Mouse (Mus musculus) neural tube, embryonic 12.5 days (tissue): ENCODE data around the gene Ypel2. TPM values are rescaled to one million over a fixed set of nuclear protein-coding genes. Genes with fewer than 3 reads are reported as not detected.

Experiments used
- ATAC-seq: fragments of 200-750 bp; cut with Nextera tagmentation; 2 replicates; pipeline ENCODE4 v1.8.0; 2017; ENCODE audit warnings: low read depth, mild to moderate bottlenecking, moderate TSS enrichment, moderate library complexity; ENCODE audit not compliant: low FRiP score
- H3K27ac ChIP-seq: fragments of 300-500 bp; sonication (generic); 2 replicates; pipeline ENCODE4 v1.5.1; 2016
- H3K27me3 ChIP-seq: fragments of 300-500 bp; sonication (generic); replicated peaks from 2 replicates; pipeline ENCODE4 v1.6.1; 2016; ENCODE audit warnings: mild to moderate bottlenecking
- H3K36me3 ChIP-seq: fragments of 300-500 bp; sonication (generic); 2 replicates; pipeline ENCODE4 v1.6.1; 2016; ENCODE audit warnings: mild to moderate bottlenecking
- H3K4me1 ChIP-seq: fragments of 300-500 bp; sonication (generic); 2 replicates; pipeline ENCODE4 v1.6.1; 2016
- H3K4me2 ChIP-seq: fragments of 300-500 bp; sonication (generic); replicated peaks from 2 replicates; pipeline ENCODE4 v1.6.1; 2016; ENCODE audit warnings: mild to moderate bottlenecking
- H3K4me3 ChIP-seq: fragments of 300-500 bp; sonication (generic); 2 replicates; pipeline ENCODE4 v1.5.1; 2016
- H3K9ac ChIP-seq: fragments of 300-500 bp; sonication (generic); 2 replicates; pipeline ENCODE4 v1.6.1; 2016; ENCODE audit warnings: mild to moderate bottlenecking
- H3K9me3 ChIP-seq: fragments of 300-500 bp; sonication (generic); 2 replicates; pipeline ENCODE4 v1.6.1; 2016; ENCODE audit warnings: mild to moderate bottlenecking
- WGBS: fragments of 180-500 bp; shearing (Covaris S2); methylation state at CpG from one replicate; pipeline ENCODE4 v1.1.7; 2016; 5-methylcytosine and 5-hydroxymethylcytosine counted together
- polyA plus RNA-seq: library from polyadenylated mRNA; unstranded; fragments of >200 nt; fragmentation: Nextera tagmentation; extraction: Ambion mirVana; gene quantifications from 2 replicates; pipeline ENCODE4 v1.2.1, GENCODE M21; 2016

Gene Ypel2
- polyA plus RNA-seq, 1 experiment from 2014 or later = 6.3 TPM

DNA sequence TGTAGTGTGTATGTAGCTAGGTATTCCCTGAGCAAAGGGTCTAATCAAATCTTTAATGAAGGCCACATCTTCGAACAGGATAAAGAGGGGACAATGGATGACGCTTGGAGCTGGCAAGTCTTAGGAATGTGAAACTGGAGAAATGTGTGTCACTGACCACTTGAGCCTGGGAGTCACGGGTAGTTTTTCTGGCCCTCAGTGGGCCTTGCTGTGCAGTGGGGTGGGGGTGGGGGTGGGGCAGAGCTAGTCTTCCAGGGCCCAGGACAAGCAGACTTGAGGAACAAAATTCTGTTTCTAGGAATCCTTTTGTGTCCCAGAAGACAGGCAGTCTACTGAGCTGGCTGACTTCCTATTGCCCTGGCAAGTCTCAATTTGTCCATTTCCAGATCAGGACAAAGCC is 55.0 kb downstream of the Ypel2 start:
- Histone ChIP-seq H3K36me3 (peaks cover 11% of the 10 kb centered on the region), H3K27me3 (no peaks in the 10 kb centered on the region), H3K4me1 (no peaks in the 10 kb centered on the region), H3K9me3 (no peaks in the 10 kb centered on the region), H3K4me3 (no peak overlapping the region), H3K9ac (no peak overlapping the region), H3K4me2 (no peak overlapping the region), H3K27ac (no peak overlapping the region)
- WGBS = 81% methylated on average over 3 of the region's 3 CpGs
- ATAC-seq = no peak

DNA sequence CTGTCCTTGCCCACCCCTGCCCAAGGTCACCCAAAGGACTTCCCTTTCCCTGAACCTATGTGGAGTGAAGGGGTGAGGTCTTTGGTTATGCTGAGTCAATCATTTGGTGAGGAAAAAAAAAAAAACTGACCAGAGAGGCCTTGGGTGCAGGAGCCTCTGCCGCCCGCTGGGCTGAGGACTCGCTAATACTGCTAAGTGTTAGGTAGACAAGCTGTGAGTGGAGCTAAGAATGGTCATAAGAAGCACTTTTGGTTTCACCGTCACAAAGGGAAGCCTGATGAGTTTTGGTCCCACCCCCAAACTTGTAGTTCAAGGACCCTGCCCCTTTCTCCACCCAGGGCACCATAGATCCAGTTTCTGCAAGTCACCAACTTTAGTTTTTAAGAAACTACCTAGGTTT is 55.4 kb downstream of the Ypel2 start:
- no peak overlapping the region for H3K27ac ChIP-seq
- no peaks in the 10 kb centered on the region for H3K4me1 ChIP-seq
- no peak overlapping the region for H3K9ac ChIP-seq
- WGBS = 88% methylated on average over 4 of the region's 4 CpGs
- H3K27me3 ChIP-seq = no peaks in the 10 kb centered on the region
- no peaks in the 10 kb centered on the region for H3K9me3 ChIP-seq
- H3K4me2 ChIP-seq = no peak overlapping the region
- no peak for ATAC-seq
- H3K4me3 ChIP-seq = no peak overlapping the region
- peaks cover 11% of the 10 kb centered on the region; the same call in 1 of the 2 replicates for H3K36me3 ChIP-seq

DNA sequence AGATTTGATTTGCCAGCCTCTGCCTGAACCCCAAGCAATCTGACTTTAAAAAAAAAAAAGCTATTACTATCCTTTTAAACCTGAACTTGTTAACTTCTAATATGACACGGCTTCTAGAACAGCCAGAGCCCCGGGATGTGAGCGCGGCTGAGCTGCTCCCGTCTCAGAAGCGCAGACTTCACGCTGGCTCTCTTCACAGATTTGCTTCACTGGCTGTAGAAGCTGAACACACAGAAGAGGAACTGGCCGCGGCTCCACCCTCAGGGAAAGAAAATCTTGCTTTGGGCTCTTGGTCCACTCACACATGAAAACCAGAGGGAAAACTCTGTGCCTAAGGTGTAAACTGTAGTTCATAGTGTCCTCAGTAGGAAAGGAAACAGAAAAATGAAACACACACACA is 56.6 kb downstream of the Ypel2 start:
- H3K27ac ChIP-seq = no peak overlapping the region
- no peaks in the 10 kb centered on the region for H3K27me3 ChIP-seq
- H3K4me2 ChIP-seq = no peak overlapping the region
- no peak overlapping the region for H3K4me3 ChIP-seq
- WGBS = 61% methylated on average over 9 of the region's 9 CpGs
- H3K9ac ChIP-seq = no peak overlapping the region
- no peaks in the 10 kb centered on the region for H3K4me1 ChIP-seq
- no peak for ATAC-seq
- no peaks in the 10 kb centered on the region for H3K9me3 ChIP-seq
- H3K36me3 ChIP-seq = peaks cover 11% of the 10 kb centered on the region; the same call in 1 of the 2 replicates

DNA sequence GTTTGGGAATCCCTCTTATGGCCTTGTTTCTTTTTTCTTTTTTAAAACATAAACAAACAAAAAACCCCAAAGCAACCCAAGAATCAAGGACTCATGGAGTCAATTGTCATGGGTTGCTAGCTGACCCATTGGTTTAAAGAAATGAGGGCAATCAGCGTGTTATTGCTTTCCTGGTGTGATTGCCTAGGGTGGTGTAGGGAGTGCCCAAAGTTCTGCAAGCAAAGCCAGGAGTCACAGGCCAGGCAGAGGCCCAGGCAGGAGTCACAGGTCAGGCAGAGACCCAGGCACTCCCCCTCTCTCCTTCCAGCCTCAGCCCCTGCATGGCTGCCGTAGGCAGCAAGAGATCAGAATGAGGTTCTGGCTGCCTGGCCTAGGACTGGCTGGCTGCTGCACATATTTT is 58.6 kb downstream of the Ypel2 start:
- 41% methylated on average over 2 of the region's 2 CpGs for WGBS
- no peaks in the 10 kb centered on the region for H3K36me3 ChIP-seq
- no peak for ATAC-seq
- no peaks in the 10 kb centered on the region for H3K27me3 ChIP-seq
- no peak overlapping the region for H3K4me2 ChIP-seq
- H3K4me1 ChIP-seq = no peaks in the 10 kb centered on the region
- no peaks in the 10 kb centered on the region for H3K9me3 ChIP-seq
- no peak overlapping the region for H3K27ac ChIP-seq
- no peak overlapping the region for H3K4me3 ChIP-seq
- H3K9ac ChIP-seq = no peak overlapping the region

DNA sequence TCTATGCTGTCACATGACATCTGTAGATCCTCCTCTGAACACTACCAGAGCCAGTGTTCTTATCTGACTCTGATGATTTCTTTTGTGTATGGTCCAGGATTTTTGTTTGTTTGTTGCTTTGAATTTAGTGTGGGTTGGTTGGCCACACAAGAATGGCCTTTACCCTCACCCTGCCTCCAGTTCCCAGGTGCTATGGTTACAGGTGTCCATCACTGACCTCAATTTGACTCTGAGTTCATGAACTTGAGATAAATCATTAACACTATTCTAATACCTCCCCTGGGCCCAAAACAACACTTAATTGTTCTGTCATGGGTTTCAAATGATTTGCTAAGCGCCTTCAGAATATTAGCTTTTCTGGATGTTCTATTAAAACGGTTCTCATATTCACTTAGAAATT is 61.3 kb downstream of the Ypel2 start:
- Histone ChIP-seq H3K4me2 (no peak overlapping the region), H3K27ac (no peak overlapping the region), H3K9me3 (no peaks in the 10 kb centered on the region), H3K4me3 (no peak overlapping the region), H3K27me3 (no peaks in the 10 kb centered on the region), H3K4me1 (no peaks in the 10 kb centered on the region), H3K36me3 (no peaks in the 10 kb centered on the region), H3K9ac (no peak overlapping the region)
- WGBS = 85% methylated on average over 2 of the region's 2 CpGs
- ATAC-seq = no peak

DNA sequence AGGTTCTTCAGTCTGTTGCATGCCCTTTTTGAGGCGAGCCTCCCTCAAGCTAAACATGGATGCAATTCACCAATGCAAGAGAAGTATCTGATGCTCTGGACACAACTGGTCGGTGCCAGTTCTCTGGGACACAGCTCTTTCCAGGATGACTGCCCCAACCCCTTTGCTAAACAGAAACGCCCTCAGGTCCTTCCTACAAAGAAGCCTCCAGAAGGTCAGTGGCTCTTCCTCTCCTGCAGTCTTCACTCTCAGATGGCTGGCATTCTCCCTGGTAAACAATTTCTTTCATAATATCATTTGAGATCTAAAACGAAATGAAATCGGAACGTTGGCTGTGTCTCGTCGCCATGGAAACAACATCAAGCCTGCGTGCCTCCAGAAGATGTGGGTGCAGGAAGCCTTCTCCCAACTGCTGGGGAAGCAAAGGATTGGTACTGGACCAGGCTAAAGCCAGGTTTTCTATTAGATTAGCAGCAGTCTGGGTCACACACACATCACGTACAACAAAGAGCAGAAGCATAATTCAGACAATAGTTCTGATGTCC is 62.8 kb downstream of the Ypel2 start:
- no peak overlapping the region for H3K4me3 ChIP-seq
- no peaks in the 10 kb centered on the region for H3K27me3 ChIP-seq
- H3K4me2 ChIP-seq = no peak overlapping the region
- 74% methylated on average over 10 of the region's 10 CpGs for WGBS
- no peak overlapping the region for H3K9ac ChIP-seq
- no peaks in the 10 kb centered on the region for H3K4me1 ChIP-seq
- H3K36me3 ChIP-seq = no peaks in the 10 kb centered on the region
- ATAC-seq = no peak
- H3K27ac ChIP-seq = no peak overlapping the region
- no peaks in the 10 kb centered on the region for H3K9me3 ChIP-seq

DNA sequence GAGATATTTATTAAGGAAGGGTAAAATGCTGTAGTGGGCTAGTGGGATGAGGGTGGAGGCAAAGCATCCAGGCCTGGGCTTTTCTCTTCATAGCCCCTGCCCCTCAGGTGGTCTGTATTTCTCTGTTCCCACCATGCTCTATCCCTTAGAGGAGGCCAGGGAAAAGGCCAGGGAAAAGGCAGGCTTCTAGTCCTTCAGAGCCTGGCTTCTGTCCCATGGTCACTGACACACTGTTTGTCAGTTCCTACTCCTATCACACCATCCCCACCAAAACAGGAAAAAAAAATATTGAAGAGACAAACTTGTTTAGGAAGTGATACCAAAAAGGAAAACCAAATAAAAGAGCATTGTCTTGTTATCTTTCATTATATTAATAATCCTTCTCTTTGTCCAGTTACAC is 63.5 kb downstream of the Ypel2 start:
- ATAC-seq = no peak
- Histone ChIP-seq H3K27me3 (no peaks in the 10 kb centered on the region), H3K4me2 (no peak overlapping the region), H3K4me3 (no peak overlapping the region), H3K4me1 (no peaks in the 10 kb centered on the region), H3K27ac (no peak overlapping the region), H3K9ac (no peak overlapping the region), H3K9me3 (no peaks in the 10 kb centered on the region), H3K36me3 (no peaks in the 10 kb centered on the region)

DNA sequence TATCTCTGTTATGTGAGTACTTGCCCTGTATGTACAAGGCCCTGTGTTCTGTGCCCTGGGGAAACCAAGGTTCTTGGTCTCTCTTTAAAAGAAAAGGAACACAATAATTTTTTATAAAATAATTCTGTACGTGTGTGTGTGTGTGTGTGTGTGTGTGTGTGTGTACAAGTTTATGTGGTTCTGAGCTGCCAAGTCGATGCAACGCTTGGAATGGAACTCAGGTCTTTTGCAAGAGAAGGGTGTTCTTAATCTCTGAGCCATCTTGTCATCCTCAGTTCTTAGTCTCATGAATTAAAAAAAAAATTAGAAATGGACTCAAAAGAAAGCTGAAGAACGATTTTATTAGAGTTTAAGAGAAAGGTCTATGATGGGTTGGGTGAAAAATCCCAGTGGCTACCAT is 64.0 kb downstream of the Ypel2 start:
- no peak overlapping the region for H3K27ac ChIP-seq
- H3K9ac ChIP-seq = no peak overlapping the region
- no peaks in the 10 kb centered on the region for H3K9me3 ChIP-seq
- H3K4me3 ChIP-seq = no peak overlapping the region
- no peak for ATAC-seq
- H3K4me1 ChIP-seq = no peaks in the 10 kb centered on the region
- H3K27me3 ChIP-seq = no peaks in the 10 kb centered on the region
- 82% methylated on average over 4 of the region's 4 CpGs for WGBS
- no peak overlapping the region for H3K4me2 ChIP-seq
- H3K36me3 ChIP-seq = no peaks in the 10 kb centered on the region

DNA sequence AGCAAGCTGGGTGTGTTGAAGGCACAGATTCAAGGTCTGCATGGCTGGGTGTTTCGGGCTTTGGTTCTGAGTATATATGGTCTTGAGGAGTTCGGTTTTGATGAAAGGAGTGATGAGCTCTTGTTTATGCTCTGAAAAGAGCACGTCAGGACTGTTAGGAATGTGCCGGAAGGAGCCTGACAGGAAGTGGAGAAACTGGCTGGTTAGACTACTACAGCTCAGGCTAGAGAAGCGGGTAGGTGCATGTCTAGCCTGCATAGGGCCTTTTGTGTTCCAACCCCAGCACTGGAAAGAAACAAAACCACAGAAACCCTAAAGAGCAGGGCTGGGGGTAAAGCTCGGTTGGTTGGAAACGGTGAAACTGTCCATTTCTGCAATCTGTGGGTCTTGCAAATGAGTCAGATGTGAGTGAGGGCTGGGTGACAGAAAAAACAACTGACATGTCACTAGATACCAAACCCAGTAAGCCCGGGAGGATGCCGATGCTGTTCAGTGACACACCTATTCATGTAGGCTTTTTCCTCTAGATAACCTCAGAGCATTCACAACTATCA is 68.3 kb downstream of the Ypel2 start:
- no peak overlapping the region for H3K4me2 ChIP-seq
- H3K9me3 ChIP-seq = no peaks in the 10 kb centered on the region
- H3K4me1 ChIP-seq = no peaks in the 10 kb centered on the region
- no peak overlapping the region for H3K9ac ChIP-seq
- H3K27ac ChIP-seq = no peak overlapping the region
- H3K27me3 ChIP-seq = no peaks in the 10 kb centered on the region
- ATAC-seq = no peak
- H3K4me3 ChIP-seq = no peak overlapping the region
- WGBS = 90% methylated on average over 9 of the region's 9 CpGs
- no peaks in the 10 kb centered on the region for H3K36me3 ChIP-seq

DNA sequence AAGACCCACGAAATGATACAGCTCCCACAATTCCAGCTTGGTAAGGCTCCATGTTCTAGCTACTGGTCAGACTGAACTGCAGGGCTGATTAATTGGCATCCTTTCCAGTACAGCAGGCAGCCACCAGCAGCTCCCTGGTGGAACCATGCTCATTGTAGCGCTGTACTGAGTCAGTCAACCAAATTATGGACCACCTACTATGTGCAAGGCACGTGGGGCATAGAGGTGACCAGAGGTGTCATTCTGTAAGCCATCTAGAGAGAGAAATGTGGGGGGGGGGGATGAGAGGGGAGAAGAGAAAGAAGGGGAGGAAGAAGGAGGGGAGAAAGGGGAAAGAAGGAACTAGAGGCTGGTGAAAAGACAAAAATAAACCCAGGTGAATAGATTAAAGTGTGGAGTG is 68.9 kb downstream of the Ypel2 start:
- WGBS = 77% methylated on average over 3 of the region's 3 CpGs
- Histone ChIP-seq H3K9ac (no peak overlapping the region), H3K27ac (no peak overlapping the region), H3K4me2 (no peak overlapping the region), H3K4me1 (no peaks in the 10 kb centered on the region), H3K27me3 (no peaks in the 10 kb centered on the region), H3K9me3 (no peaks in the 10 kb centered on the region), H3K4me3 (no peak overlapping the region), H3K36me3 (no peaks in the 10 kb centered on the region)
- ATAC-seq = no peak

DNA sequence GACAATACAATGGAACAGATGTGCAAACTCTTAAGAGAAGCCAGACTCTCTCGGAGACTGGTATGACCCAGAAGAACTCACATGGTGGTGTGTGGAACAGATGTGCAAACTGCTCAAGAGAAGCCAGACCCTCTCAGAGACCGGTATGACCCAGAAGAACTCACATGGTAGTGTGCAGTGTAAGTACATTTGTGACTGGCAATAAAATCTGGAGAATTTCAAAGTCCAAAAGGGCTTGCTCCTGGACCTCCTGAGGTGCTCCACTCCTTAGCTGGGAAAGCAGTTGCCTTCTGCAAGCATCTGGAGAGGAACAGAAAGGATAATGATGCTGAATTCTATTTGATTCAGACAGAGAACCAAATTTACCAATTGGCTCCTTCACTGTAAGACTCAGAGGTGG is 69.9 kb downstream of the Ypel2 start:
- Histone ChIP-seq H3K36me3 (no peaks in the 10 kb centered on the region), H3K4me1 (no peaks in the 10 kb centered on the region), H3K4me2 (no peak overlapping the region), H3K27me3 (no peaks in the 10 kb centered on the region), H3K9ac (no peak overlapping the region), H3K27ac (no peak overlapping the region), H3K9me3 (no peaks in the 10 kb centered on the region), H3K4me3 (no peak overlapping the region)
- 45% methylated on average over 2 of the region's 2 CpGs for WGBS
- ATAC-seq = no peak

DNA sequence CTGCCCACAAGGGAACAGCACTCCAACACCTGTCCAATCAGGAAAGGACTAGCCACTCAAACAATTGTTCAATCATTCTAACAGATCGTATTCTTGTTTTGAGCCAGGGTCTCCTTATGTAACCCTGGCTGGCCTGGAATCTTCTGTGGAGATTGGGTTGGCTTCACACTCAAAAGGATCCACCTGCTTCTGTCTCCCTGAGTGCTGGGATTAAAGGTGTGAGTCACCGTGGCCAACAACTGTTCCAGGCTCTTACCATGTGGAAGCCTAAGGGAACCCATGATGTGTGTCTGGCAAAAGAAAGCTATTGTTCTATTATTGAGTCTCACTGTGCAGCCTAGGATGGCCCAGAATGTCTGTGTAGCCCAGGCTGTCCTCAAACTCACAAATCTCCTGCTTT is 71.5 kb downstream of the Ypel2 start:
- Histone ChIP-seq H3K9me3 (no peaks in the 10 kb centered on the region), H3K36me3 (no peaks in the 10 kb centered on the region), H3K9ac (no peak overlapping the region), H3K27ac (no peak overlapping the region), H3K27me3 (no peaks in the 10 kb centered on the region), H3K4me2 (no peak overlapping the region), H3K4me1 (no peaks in the 10 kb centered on the region), H3K4me3 (no peak overlapping the region)
- 85% methylated on average over 2 of the region's 2 CpGs for WGBS
- ATAC-seq = no peak

DNA sequence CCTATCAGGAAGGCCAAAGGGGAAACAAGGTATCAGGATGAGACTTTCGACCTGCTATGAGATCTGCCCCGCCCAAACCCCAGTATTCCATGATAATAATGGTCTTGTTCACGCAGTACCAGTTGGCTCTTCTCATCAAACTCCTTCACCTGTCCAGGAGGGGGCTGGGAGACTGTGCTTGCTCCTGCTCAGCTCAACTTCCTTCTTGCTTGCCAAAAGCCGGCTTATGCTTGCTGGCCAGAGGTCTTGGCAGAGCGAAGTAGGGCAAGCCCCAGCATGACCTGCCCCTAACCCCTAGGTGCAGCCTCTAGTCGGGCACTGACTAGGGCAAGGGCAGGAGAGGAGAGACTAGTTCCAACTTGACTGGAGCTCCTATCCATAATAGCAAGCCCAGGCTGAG is 72.2 kb downstream of the Ypel2 start:
- Histone ChIP-seq H3K9ac (no peak overlapping the region), H3K36me3 (no peaks in the 10 kb centered on the region), H3K4me3 (no peak overlapping the region), H3K4me1 (no peaks in the 10 kb centered on the region), H3K27ac (no peak overlapping the region), H3K9me3 (no peaks in the 10 kb centered on the region), H3K4me2 (no peak overlapping the region), H3K27me3 (no peaks in the 10 kb centered on the region)
- no peak for ATAC-seq
- WGBS = 89% methylated on average over 6 of the region's 6 CpGs
